Mouse (Mus musculus): ENCODE measurements around the gene Aasdhppt.

Gene Aasdhppt

GRCm38 (mm10) chr9:4309351-4310085, at the start of gene Aasdhppt, which contains the start of gene Kbtbd3:
Gene Aasdhppt, minus strand, starts transcription at chr9:4309471.
Gene Kbtbd3, plus strand, starts transcription at chr9:4309833.
- DNase-seq, result peak; percentile 97 to 98

- DNase-seq, result no peak
Observed at GRCm38 (mm10) chr9:4353163-4353562, 43.9 kb upstream of the Aasdhppt start.

GRCm38 (mm10) chr9:4318939-4319721, 9.9 kb upstream of the Aasdhppt start:
- no peak for DNase-seq

GRCm38 (mm10) chr9:4315746-4316145, 6.5 kb upstream of the Aasdhppt start:
- DNase-seq, result no peak

GRCm38 (mm10) chr9:4313946-4314345, 4.7 kb upstream of the Aasdhppt start:
- no peak for DNase-seq

GRCm38 (mm10) chr9:4311162-4311561, 1.9 kb upstream of the Aasdhppt start:
- DNase-seq, result no peak

- DNase-seq, result no peak
Observed at GRCm38 (mm10) chr9:4310706-4311105, 1.4 kb upstream of the Aasdhppt start.

GRCm38 (mm10) chr9:4308628-4309350, 482 bp downstream of the Aasdhppt start:
- DNase-seq, result no peak

GRCm38 (mm10) chr9:4304867-4305266, 4.4 kb downstream of the Aasdhppt start:
- DNase-seq, result no peak

- no peak for DNase-seq
Observed at GRCm38 (mm10) chr9:4300466-4300865, 8.8 kb downstream of the Aasdhppt start.

- no peak for DNase-seq
Observed at GRCm38 (mm10) chr9:4283850-4284249, 25.4 kb downstream of the Aasdhppt start.

GRCm38 (mm10) chr9:4266881-4267280, 42.4 kb downstream of the Aasdhppt start:
- DNase-seq, result no peak

GRCm38 (mm10) chr9:4260746-4261090, 48.6 kb downstream of the Aasdhppt start:
- DNase-seq, result no peak

- DNase-seq, result peak in 1 of 2 experiments; percentile 11
Observed at GRCm38 (mm10) chr9:4259841-4260745, 49.2 kb downstream of the Aasdhppt start.

GRCm38 (mm10) chr9:4259074-4259473, 50.2 kb downstream of the Aasdhppt start:
- DNase-seq, result no peak

Measured in spleen, adult 18-20 months (tissue).